Mouse (Mus musculus) splenic B cell, adult 2 months (primary cell): ENCODE results near the gene Traf3ip1.

Experiments
- DNase-seq: peaks from one replicate; pipeline ENCODE4 v3.0.0-alpha.2; 2011; ENCODE audit warnings: low read depth, low spot score
- H3K27me3 ChIP-seq: 2 replicates; pipeline ENCODE4 v1.6.1; 2012; ENCODE audit warnings: mild to moderate bottlenecking, low read length, moderate library complexity, mixed read lengths; ENCODE audit not compliant: control insufficient read depth, poor library complexity, insufficient read depth, severe bottlenecking
- H3K36me3 ChIP-seq: 2 replicates; pipeline ENCODE4 v1.6.1; 2012; ENCODE audit warnings: mild to moderate bottlenecking, low read length, moderate library complexity, mixed read lengths; ENCODE audit not compliant: control insufficient read depth, poor library complexity, insufficient read depth, severe bottlenecking

The Traf3ip1 gene

DNA sequence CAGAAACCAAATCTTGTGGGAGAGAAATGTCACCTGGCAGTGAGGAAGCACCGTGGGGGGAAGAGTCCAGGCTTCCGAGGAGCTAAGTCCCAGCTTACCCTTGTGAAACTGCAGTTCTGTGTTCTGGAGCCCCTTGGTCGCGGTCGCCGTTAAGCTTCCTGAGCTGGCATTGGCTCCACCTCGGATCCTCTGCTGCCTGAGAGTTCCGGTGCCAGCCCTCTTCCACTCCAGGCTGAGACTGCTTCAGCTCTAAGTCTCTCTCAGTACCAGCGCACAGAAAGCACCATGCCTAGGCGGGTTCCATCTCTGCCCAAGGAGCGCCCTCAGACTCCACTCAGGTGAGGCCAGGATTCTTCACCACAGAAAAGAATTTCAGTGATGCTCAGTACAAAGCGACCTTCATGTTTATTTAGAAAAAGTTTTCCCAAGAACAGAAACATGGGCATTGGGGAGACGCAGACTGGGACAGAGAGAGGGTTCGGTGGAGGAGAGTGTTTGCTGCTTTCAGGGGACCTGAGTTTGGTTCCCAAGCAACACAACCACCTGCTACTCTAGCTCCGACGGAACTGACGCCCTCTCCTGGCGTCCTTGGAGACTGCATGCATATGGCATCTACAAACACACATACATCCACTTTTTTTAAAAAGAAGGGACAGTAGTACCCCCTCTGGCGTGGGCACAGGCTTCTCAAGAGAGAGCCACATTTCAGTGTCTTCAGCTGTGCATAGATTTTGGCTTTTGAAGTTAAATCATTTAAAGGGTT, 39.7 kb downstream of the Traf3ip1 start:
- Histone ChIP-seq H3K27me3 (no peaks in the 10 kb centered on the region), H3K36me3 (no peaks in the 10 kb centered on the region; the same call in 1 of the 2 replicates)
- no peak for DNase-seq

DNA sequence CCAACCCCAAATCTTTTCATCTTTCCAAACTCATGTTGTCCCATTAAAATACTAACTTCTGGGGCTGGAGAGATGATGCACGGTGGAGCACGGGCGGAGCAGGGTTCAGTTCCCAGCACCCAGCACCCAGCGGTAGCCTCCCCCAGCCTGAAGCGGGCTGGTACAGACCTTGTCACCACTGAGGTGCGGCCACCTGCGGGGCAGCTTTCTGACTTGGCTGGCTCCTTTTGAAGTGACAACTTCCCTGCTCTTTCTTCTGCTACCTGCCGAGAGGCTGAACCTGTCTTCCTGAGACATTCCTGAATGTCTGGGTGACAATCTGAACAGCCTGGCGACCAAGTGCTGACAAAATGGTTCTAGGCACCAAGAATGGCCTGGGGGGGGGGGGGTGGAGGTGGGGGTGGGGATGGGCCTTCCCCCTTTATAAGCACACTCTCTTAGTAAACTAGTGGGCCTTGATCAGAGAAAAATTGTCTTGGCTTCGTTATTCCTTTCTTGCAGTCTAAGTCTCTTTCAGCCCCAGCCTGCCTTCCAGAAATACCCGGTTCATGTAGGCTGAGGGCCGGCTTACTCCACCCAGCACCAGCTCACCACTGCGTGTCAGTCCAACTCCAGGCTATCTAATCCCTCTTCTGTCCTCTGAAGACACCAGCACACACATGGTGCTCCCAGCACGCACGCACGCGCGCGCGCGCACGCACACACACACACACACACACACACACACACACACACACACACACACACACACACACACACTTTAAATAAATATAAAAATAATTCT, 43.5 kb downstream of the Traf3ip1 start:
- no peak for DNase-seq
- Histone ChIP-seq H3K27me3 (no peaks in the 10 kb centered on the region), H3K36me3 (no peaks in the 10 kb centered on the region)

DNA sequence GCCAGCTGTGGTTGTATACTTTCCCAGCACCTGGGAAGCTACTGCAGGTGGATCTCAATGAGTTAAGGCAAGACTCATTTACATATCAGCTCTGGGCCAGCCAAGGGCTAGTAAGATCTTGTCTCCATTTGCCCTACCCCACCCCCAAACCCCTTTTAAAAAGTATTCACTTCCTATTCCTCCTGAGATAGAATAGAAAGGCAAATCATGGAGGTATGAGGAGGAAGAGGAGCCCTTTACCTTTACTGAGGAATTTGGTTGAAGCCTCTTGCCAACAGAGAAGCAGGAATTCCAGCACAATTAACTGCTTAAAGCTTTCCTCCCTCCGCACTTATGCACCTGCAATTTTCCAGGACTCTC, 44.1 kb downstream of the Traf3ip1 start:
- DNase-seq, result peak; percentile 6
- no peaks in the 10 kb centered on the region for H3K27me3 ChIP-seq
- no peaks in the 10 kb centered on the region for H3K36me3 ChIP-seq

DNA sequence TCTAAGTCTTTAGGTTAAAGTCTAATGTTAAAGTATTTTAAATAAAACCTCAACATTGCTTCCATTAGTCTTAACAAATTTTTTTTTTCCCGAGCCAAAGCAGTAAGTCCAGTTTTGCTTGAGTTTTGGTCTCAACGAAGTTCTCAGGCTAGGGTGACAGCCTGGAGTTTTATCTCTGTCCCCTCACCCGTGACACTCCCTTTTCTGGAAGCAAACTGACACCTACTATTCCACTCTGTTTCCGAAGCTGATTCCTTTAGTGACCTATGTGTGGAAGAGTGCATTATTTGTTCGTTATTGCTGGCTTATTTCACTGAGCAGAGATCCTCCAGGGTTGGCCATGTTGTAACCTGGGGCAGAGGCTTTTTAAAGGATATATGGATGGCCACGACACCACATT, 44.8 kb downstream of the Traf3ip1 start:
- Histone ChIP-seq H3K36me3 (no peaks in the 10 kb centered on the region), H3K27me3 (no peaks in the 10 kb centered on the region)
- DNase-seq, result no peak

DNA sequence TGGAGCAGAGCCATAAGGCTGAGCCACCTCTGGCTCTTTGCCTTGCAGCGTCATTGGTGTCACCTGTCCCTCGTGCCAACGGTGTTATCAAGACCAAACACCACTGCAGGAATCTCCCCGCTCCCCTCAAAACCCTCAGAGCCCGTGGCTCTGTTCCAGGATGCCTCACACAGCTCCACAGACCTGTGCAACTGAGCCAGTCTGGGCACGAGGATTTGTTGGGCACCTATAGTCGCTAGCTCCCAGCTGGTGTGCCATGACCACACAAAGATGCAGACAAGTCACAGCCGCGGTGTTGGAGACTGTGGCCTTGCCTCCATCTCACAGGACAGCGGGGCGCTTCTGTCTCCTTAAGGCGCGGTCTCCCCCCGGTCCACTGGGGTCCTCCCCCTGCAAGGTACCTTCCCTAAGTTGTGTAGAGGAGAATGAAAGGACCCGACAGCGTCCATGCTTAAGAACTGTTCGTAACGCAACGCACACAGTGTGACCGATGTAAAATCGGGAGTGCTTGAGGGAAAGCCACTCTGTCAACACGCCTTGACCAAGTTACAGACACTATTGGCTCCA, 45.3 kb downstream of the Traf3ip1 start:
- DNase-seq, result no peak
- no peaks in the 10 kb centered on the region for H3K27me3 ChIP-seq
- no peaks in the 10 kb centered on the region for H3K36me3 ChIP-seq

DNA sequence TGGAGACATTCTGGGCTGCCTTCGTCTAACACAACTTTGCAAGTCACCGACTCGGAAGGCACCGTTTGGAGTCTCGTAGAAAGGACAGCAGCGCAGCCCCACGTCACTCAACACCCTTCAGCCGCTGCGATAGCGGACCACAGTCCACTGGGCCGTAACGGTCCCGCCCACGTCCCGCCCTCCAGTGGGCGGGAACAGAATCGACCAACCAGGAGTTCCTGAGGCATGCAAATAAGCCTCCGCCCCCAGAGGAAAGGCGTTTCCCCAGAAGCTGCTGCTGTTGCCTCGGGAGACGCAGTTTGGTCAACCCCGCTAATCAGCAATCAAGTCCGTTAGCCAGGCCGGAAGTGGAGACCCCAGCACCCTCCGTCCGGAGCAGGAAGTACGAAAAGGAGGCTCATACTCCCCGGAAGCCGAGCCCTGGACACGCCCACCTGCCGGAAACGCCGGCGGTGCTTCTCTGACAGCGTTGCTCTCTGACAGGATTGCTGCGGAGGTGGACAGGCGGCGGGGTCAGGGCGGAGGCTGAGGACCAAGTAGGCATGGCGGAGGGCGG, 45.9 kb downstream of the Traf3ip1 start, which contains the start of gene Asb1:
Gene Asb1, plus strand, starts transcription at position 274 of the 556 bp plus-strand sequence.
- Histone ChIP-seq H3K36me3 (no peaks in the 10 kb centered on the region), H3K27me3 (no peaks in the 10 kb centered on the region)
- peak; percentile 99 for DNase-seq

DNA sequence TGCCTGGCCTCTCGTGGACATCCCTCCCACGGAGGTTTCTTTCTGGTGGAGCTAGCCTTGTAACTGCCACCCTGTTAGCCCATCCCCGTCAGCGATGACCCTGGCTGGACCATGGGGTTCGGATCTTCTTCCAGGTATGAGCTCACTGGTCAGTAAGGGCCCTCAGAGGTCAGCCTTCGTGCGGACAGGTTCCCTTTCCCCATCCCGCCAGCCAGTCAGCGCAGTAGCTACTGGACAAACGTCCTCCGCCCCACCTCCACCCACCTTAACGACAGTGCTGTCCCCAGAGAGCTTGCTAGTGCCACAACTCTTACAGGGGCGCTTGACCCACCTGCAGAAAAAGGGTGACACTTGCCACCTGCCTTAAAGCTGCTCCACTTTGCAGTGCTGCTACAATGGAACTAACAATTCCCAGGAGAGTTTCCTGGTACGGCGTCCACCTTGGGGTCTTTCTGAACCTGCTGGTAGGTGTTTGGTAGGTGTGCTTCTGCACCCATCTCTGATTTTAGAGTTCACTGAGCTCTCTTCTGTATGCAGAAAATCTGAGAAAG, 46.7 kb downstream of the Traf3ip1 start:
- H3K27me3 ChIP-seq, result no peaks in the 10 kb centered on the region
- DNase-seq, result no peak

DNA sequence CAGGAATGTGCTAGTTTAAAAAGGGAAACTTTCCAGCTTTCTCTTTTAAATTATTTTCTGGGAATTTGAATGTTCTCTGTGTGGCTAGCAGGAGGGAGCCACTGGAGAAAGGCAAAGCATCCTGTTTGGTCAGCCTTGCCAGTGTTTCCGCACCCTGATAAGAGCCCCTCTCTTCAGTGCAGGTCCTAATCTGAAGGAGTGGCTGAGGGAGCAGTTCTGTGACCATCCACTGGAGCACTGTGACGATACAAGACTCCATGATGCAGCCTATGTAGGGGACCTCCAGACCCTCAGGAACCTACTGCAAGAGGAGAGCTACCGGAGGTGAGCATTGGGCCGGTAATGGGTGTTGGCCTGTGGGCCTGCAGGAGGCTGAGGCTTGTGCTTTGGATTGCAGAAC, 49.5 kb downstream of the Traf3ip1 start:
- DNase-seq, result no peak
- Histone ChIP-seq H3K27me3 (no peaks in the 10 kb centered on the region), H3K36me3 (no peaks in the 10 kb centered on the region; the same call in 1 of the 2 replicates)

More for the DNA sequence above, 46.7 kb downstream of the Traf3ip1 start:
- H3K36me3 ChIP-seq, result no peaks in the 10 kb centered on the region

DNA sequence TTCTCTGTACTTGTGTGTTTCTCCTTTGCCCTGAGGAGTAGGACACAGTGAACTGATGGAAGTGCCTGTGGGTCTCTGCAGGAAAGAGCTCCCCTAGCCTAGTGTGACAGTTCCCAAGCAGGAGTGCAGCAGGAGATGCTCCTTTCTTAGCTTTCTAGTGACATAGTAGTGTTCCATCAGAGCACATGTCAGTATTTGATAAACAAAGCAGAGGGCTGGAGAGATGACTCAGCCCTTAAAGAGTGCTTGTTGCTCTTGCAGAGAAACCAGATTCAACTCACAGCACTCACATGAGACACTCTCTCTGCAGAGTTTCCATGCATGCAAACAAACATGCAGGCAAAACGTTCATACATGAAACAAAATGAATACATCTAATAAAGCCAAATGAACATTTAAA, 50.8 kb downstream of the Traf3ip1 start:
- DNase-seq, result no peak
- H3K27me3 ChIP-seq, result no peaks in the 10 kb centered on the region
- peaks cover 2% of the 10 kb centered on the region; the same call in 1 of the 2 replicates for H3K36me3 ChIP-seq

DNA sequence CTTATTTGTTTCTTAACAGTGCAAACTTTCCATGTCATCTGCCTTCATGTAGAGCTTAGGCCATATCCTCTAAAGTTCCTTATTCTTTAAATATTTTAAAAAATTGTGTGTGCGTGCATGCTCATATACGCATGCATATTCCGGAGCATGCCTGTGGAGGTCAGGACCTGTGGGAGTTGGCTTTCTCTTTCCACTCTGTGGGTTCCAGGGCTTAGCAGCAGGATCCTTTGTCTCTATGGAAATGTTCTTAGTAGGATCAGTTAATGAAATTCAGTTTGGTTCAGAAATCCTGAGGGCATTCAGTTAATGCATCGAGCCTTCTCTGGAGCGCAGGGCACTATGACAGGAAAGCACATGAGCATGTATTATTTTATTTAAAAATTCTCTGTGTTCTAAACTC, 53.1 kb downstream of the Traf3ip1 start:
- peaks cover 3% of the 10 kb centered on the region; the same call in 1 of the 2 replicates for H3K36me3 ChIP-seq
- H3K27me3 ChIP-seq, result no peaks in the 10 kb centered on the region
- DNase-seq, result no peak

DNA sequence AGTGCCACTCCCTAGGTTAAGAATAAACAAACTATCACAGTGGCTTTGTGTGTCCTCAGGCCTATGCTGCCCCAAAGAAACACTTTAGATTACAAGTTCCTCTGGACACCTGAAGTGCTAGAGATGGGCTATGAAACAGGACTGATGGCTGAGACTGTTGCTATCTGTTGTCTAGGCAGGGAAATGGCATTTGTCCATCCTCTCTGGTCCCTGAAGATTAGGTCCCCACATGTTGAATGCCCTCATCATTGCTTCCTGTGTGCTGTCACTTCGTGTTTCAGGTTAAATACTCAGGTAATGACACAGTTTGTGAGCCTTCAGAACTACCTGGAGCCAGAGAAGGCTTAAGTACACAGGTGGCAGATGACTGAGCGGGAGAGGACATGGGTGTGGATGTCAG, 54.6 kb downstream of the Traf3ip1 start:
- H3K36me3 ChIP-seq, result peaks cover 4% of the 10 kb centered on the region; the same call in 1 of the 2 replicates
- H3K27me3 ChIP-seq, result no peaks in the 10 kb centered on the region
- no peak for DNase-seq

DNA sequence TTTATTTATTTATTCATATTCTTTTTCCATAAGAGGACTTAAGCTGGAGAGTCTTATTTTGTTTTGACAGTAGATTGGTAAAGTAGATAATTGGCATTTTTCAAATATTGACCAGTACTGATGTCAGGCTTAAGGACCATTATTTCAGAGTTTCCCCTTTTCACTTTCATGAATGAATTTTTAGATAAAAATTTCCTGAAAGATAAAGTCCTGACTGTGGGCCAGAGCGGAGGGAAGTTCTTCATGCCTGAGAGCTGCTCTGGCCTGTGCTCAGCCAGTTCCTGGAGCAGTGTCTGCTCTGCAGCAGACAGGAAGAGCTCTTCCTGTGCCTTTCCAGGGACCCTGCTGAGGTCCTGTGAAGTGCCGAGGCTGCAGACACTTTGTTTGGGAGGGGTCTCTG, 62.7 kb downstream of the Traf3ip1 start:
- H3K36me3 ChIP-seq, result peaks cover 4% of the 10 kb centered on the region

DNA sequence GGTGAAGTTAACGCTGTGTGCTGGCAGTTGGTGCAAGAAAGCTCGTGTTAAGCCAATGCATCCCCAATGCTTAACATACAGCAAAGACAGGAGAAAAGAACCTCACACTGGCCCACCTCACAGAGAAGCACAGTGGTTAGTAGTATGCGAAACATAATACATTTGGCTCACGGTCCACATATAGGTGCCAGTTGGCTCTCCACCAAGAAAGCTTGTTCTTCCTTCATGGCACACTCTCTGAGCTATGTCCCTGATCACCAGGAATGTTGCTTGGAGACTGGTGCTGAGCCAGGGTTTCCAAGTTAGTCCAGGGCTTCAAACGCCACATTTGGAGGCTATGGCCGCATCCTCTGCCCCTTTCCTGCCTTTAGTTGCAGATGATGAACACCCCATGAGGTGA, 66.8 kb downstream of the Traf3ip1 start:
- Histone ChIP-seq H3K36me3 (peaks cover 2% of the 10 kb centered on the region), H3K27me3 (no peaks in the 10 kb centered on the region; the same call in 1 of the 2 replicates)
- DNase-seq, result no peak

More for the DNA sequence above, 62.7 kb downstream of the Traf3ip1 start:
- no peak for DNase-seq
- H3K27me3 ChIP-seq, result no peaks in the 10 kb centered on the region

DNA sequence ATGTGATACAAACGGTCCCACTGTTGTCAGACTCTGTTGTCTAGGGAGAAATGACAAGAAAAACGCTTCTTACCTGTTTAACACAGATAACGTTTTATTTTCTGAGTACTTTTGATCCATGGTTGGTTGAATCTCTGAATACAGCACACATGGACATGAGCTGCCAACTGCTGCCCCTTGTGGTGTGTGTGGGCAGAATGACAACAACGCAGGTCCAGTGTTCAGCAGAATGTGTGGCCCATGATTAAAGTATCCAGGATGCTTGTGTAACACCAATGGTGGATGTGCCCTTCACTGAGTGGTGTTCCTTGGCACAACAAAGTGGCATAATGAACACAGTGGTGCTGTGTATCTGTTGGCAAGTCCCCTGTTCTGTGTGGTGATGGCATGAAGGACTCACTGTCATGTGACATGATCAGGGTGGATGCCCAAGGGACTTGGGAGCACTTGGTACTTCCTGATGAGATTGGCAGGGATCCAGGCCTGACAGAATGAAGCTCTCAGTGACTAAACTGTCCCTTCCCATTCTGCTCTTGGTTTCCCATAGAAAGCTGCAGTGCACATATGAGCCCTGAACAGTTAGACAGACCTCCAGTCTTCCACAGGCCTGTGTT, 68.6 kb downstream of the Traf3ip1 start:
- Histone ChIP-seq H3K27me3 (no peaks in the 10 kb centered on the region; the same call in 1 of the 2 replicates), H3K36me3 (no peaks in the 10 kb centered on the region; the same call in none of the 2 replicates)
- DNase-seq, result no peak
